Mouse (Mus musculus) lung, embryonic 14.5 days (tissue): ENCODE data around the gene Pten. TPM values are rescaled to one million over a fixed set of nuclear protein-coding genes. Genes with fewer than 3 reads are reported as not detected.

Source experiments
- ATAC-seq: fragments of 200-750 bp; cut with Nextera tagmentation; 2 replicates; pipeline ENCODE4 v1.8.0; 2017; ENCODE audit warnings: mild to moderate bottlenecking, moderate TSS enrichment, moderate library complexity; ENCODE audit not compliant: insufficient read depth
- DNase-seq: peaks from one replicate; pipeline ENCODE4 v3.0.0-alpha.2; 2015
- H3K27ac ChIP-seq: fragments of 300-500 bp; sonication (generic); 2 replicates; pipeline ENCODE4 v1.5.1; 2014; ENCODE audit warnings: low read depth, mild to moderate bottlenecking, moderate library complexity
- H3K27me3 ChIP-seq: fragments of 300-500 bp; sonication (generic); 2 replicates; pipeline ENCODE4 v1.6.1; 2014; ENCODE audit warnings: low read length, control low read depth; ENCODE audit not compliant: insufficient read depth
- H3K36me3 ChIP-seq: fragments of 300-500 bp; sonication (generic); 2 replicates; pipeline ENCODE4 v1.6.1; 2014; ENCODE audit warnings: control low read depth; ENCODE audit not compliant: insufficient read depth
- H3K4me1 ChIP-seq: fragments of 300-500 bp; sonication (generic); 2 replicates; pipeline ENCODE4 v1.6.1; 2014; ENCODE audit warnings: antibody characterized with exemption, control low read depth; ENCODE audit not compliant: insufficient read depth
- H3K4me2 ChIP-seq: fragments of 300-500 bp; sonication (generic); 2 replicates; pipeline ENCODE4 v1.6.1; 2014; ENCODE audit warnings: mild to moderate bottlenecking
- H3K4me3 ChIP-seq: fragments of 300-500 bp; sonication (generic); 2 replicates; pipeline ENCODE4 v1.5.1; 2014; ENCODE audit warnings: low read depth, low read length
- H3K9ac ChIP-seq: fragments of 300-500 bp; sonication (generic); 2 replicates; pipeline ENCODE4 v1.6.1; 2014
- H3K9me3 ChIP-seq: fragments of 300-500 bp; sonication (generic); 2 replicates; pipeline ENCODE4 v1.6.1; 2016; ENCODE audit warnings: low read depth, low read length, control low read depth
- CTCF ChIP-seq: IDR thresholded peaks from 2 replicates; pipeline ENCODE4 v1.5.1; 2016; ENCODE audit warnings: antibody characterized with exemption, low read depth
- WGBS: fragments of 180-500 bp; shearing (Covaris S2); extraction: QIAGEN DNeasy Blood & Tissue Kit; methylation state at CpG from one replicate; pipeline ENCODE4 v1.1.7; 2014; 5-methylcytosine and 5-hydroxymethylcytosine counted together
- polyA plus RNA-seq: library from polyadenylated mRNA; unstranded; fragments of >200 nt; fragmentation: Nextera tagmentation; extraction: Ambion mirVana; gene quantifications from 2 replicates; pipeline ENCODE4 v1.2.1, GENCODE M21; 2014

Gene Pten
- polyA plus RNA-seq, 1 experiment from 2014 or later, result 15.4 TPM

GRCm38 (mm10) chr19:32873904-32874637, 116.8 kb downstream of the Pten start:
- DNase-seq (no peak), ATAC-seq (no peak)
- no peak for TF ChIP-seq CTCF
- 57% methylated on average over 7 of the region's 7 CpGs for WGBS
- Histone ChIP-seq H3K4me3 (no peak overlapping the region), H3K36me3 (no peaks in the 10 kb centered on the region), H3K9me3 (no peaks in the 10 kb centered on the region), H3K27ac (no peak overlapping the region), H3K4me2 (no peak overlapping the region), H3K4me1 (no peaks in the 10 kb centered on the region), H3K9ac (no peak overlapping the region), H3K27me3 (no peaks in the 10 kb centered on the region)

Other genes starting within 250 kb of the Pten start
- 3.4 and 3.7 TPM in 2 replicates for gene Papss2, start 161.7 kb upstream of the Pten start, polyA plus RNA-seq
- 66.9 and 67.6 TPM in 2 replicates for gene Atad1, start 17.7 kb upstream of the Pten start, polyA plus RNA-seq